Mouse (Mus musculus) hindbrain, embryonic 13.5 days (tissue): ENCODE data around the gene Spryd4. TPM values are rescaled to one million over a fixed set of nuclear protein-coding genes. Genes with fewer than 3 reads are reported as not detected.
"Not testable (repeated sequence)": the region's sequence is repeated elsewhere in the genome, so short reads cannot be mapped to it uniquely, and the experiment has no call there.

Source experiments
- ATAC-seq: fragments of 200-750 bp; cut with Nextera tagmentation; 2 replicates; pipeline ENCODE4 v1.8.0; 2017; ENCODE audit warnings: moderate TSS enrichment; ENCODE audit not compliant: low FRiP score
- H3K27ac ChIP-seq: fragments of 300-500 bp; sonication (generic); 2 replicates; pipeline ENCODE4 v1.5.1; 2015; ENCODE audit warnings: inconsistent platforms, mild to moderate bottlenecking, moderate library complexity
- H3K27me3 ChIP-seq: fragments of 300-500 bp; sonication (generic); 2 replicates; pipeline ENCODE4 v1.6.1; 2015; ENCODE audit warnings: mild to moderate bottlenecking, inconsistent platforms
- H3K36me3 ChIP-seq: fragments of 300-500 bp; sonication (generic); 2 replicates; pipeline ENCODE4 v1.6.1; 2015; ENCODE audit warnings: mild to moderate bottlenecking, inconsistent platforms
- H3K4me1 ChIP-seq: fragments of 300-500 bp; sonication (generic); replicated peaks from 2 replicates; pipeline ENCODE4 v1.6.1; 2015; ENCODE audit warnings: inconsistent platforms
- H3K4me2 ChIP-seq: fragments of 300-500 bp; sonication (generic); 2 replicates; pipeline ENCODE4 v1.6.1; 2015; ENCODE audit warnings: inconsistent platforms, mild to moderate bottlenecking, moderate library complexity
- H3K4me3 ChIP-seq: fragments of 300-500 bp; sonication (generic); 2 replicates; pipeline ENCODE4 v1.5.1; 2015; ENCODE audit warnings: mild to moderate bottlenecking, inconsistent platforms
- H3K9ac ChIP-seq: fragments of 300-500 bp; sonication (generic); 2 replicates; pipeline ENCODE4 v1.6.1; 2015; ENCODE audit warnings: mild to moderate bottlenecking, inconsistent platforms
- H3K9me3 ChIP-seq: fragments of 300-500 bp; sonication (generic); 2 replicates; pipeline ENCODE4 v1.6.1; 2016; ENCODE audit warnings: inconsistent platforms
- WGBS: fragments of 180-500 bp; shearing (Covaris S2); methylation state at CpG from one replicate; pipeline ENCODE4 v1.1.7; 2015; 5-methylcytosine and 5-hydroxymethylcytosine counted together
- polyA plus RNA-seq: library from polyadenylated mRNA; unstranded; fragments of >200 nt; fragmentation: Nextera tagmentation; extraction: Ambion mirVana; gene quantifications from 2 replicates; pipeline ENCODE4 v1.2.1, GENCODE M21; 2015

Spryd4 gene
- polyA plus RNA-seq: 19.6 and 21.7 TPM in 2 replicates

DNA sequence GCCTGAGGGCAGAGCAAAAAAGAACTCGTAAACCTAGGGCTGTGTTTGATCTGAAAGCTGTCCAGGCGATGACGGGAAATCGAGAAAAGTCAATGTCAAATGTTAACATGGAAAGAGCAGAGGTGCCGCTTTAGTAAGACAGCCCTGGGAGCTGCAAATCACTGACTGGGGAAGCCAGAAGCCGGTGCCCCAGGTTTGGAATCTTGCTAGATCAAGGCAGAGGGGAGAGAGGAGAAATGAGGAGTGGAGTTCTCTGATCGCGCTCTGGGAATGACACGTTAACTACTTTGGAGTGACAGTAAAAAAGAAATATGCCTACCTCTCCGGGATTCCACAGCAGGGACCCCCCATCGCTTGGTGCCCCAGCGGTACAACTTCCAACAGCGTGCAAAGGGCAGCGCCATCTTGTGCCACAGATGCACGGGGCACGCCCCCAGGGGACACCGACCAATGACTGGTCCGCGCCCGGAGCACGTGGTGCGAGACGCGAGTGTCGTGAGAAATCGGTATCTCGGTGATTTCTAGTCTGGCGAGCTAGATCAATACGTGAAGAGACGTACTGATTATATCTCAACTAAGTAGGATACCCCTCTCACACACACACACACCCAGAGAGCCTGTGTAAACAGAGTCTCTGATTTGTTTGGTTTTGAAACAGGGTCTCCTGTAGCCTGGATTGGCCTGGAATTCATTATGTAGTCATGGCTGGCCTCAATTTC, at the start of gene Spryd4:
TSS of gene Spryd4 (minus strand) at position 418 of the 719 bp plus-strand sequence.
- WGBS: under 1% methylated on average over 30 of the region's 30 CpGs
- H3K36me3 ChIP-seq: peaks cover 11% of the 10 kb centered on the region
- H3K9me3 ChIP-seq: no peaks in the 10 kb centered on the region
- ATAC-seq: peak; percentile 94
- H3K4me2 ChIP-seq: peak within 1 kb of the TSS; percentile 79
- H3K4me3 ChIP-seq: peak within 1 kb of the TSS; percentile 58
- peaks cover 16% of the 10 kb centered on the region for H3K27me3 ChIP-seq
- H3K9ac ChIP-seq: peak within 1 kb of the TSS; percentile 76
- peak within 1 kb of the TSS; percentile 49; the same call in 1 of the 2 replicates for H3K27ac ChIP-seq
- H3K4me1 ChIP-seq: peaks cover 14% of the 10 kb centered on the region

- 90% methylated on average over 7 of the region's 7 CpGs for WGBS
Measured at GRCm38 (mm10) chr10:128260376-128260775, 48.8 kb upstream of the Spryd4 start.

DNA sequence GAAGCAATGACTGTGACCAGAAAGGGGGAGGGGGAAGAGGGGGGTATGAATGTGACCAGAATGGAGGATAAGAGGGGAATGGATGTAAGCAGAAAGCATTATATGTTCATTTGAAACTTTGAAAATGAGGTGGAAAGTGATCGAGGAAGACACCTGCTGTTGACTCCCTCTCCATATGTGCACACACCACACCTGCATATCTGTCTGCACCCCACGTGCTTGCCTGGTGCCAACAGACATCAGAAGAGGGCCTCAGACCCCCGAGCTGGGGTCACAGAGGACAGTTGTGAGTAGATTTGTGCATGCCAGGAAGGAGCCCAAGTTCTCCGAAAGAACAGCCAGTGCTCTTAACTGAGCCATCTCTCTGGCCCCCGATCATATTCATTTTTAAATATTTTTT, 48.3 kb upstream of the Spryd4 start:
- no peak for ATAC-seq

More at GRCm38 (mm10) chr10:128260376-128260775, 48.8 kb upstream of the Spryd4 start:
- H3K27ac ChIP-seq, H3K4me1 ChIP-seq, H3K4me3 ChIP-seq, H3K27me3 ChIP-seq, H3K9ac ChIP-seq, H3K9me3 ChIP-seq, H3K36me3 ChIP-seq, H3K4me2 ChIP-seq, ATAC-seq: not testable (repeated sequence)

DNA sequence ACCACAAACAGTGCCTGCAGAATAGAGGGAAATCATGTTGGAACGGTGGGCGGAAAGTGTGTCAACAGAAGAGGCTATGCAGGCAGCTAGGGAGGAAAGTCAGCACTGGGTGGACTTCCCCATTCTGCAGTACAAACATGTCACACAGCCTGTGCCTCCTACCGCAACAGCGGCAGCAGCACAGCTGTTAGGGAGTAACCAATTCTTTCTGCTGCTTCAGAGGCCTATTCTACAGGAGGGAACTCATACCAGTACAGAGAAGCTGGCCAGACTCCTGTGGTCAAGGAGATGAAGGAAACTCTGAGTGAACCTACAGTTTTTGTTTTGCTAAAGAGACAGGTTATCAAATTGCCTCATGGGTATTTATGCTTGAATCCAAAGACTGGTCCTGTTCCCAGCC, 47.3 kb upstream of the Spryd4 start:
- Histone ChIP-seq H3K4me1 (no peaks in the 10 kb centered on the region), H3K36me3 (no peaks in the 10 kb centered on the region), H3K4me2 (no peak overlapping the region), H3K4me3 (no peak overlapping the region), H3K27me3 (no peaks in the 10 kb centered on the region), H3K27ac (no peak overlapping the region), H3K9me3 (no peaks in the 10 kb centered on the region), H3K9ac (no peak overlapping the region)
- ATAC-seq: no peak
- WGBS: 78% methylated on average over 4 of the region's 4 CpGs

More for the DNA sequence above, 48.3 kb upstream of the Spryd4 start:
- H3K4me1 ChIP-seq: no peaks in the 10 kb centered on the region
- no peak overlapping the region for H3K27ac ChIP-seq
- H3K9me3 ChIP-seq: no peaks in the 10 kb centered on the region
- 83% methylated on average over 5 of the region's 5 CpGs for WGBS
- no peak overlapping the region for H3K4me2 ChIP-seq
- H3K36me3 ChIP-seq: no peaks in the 10 kb centered on the region
- H3K9ac ChIP-seq: no peak overlapping the region
- no peak overlapping the region for H3K4me3 ChIP-seq
- H3K27me3 ChIP-seq: no peaks in the 10 kb centered on the region

DNA sequence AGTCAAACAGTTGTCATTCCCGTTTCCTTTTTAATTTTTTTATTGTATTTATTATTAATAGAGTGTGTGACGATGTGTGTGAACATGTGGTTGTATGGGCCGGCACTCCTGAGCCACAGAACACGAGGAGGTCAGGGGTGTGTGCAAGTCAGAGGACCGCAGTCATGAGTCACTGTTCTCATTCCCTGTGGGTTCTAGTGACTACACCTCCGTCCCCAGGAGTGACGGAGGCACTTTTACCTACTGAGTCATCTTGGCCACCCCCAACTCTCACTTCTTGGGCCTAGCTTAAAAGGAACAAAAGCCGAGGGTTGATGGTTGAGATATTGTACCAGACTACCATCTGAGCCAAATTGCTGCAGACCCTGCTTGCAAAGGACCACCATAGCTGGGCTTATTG, 44.7 kb upstream of the Spryd4 start:
- no peak for ATAC-seq

DNA sequence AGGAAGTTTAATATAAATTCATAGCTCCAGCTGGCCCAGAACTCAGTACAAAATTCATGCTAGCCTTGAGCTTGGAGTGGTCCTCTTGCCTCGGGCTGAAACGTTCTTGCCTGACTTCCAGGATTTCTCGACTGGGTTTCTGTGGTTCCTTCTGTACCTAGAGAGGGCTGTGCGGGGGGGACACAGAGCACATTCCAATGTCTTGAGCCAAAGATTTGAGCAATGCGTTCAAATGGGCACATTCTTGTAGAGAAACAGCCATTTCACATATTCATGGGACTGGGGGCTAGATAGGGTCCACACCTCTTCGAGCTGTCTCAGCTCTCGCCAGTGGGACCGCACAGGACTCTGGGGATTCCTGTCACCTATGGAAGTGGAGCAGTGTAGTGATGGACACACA, 44.3 kb upstream of the Spryd4 start:
- H3K4me3 ChIP-seq: no peak overlapping the region
- peaks cover 23% of the 10 kb centered on the region for H3K36me3 ChIP-seq
- WGBS: 88% methylated on average over 8 of the region's 8 CpGs
- no peak for ATAC-seq
- no peaks in the 10 kb centered on the region for H3K4me1 ChIP-seq
- H3K4me2 ChIP-seq: no peak overlapping the region
- H3K27ac ChIP-seq: no peak overlapping the region
- no peaks in the 10 kb centered on the region for H3K27me3 ChIP-seq
- no peak overlapping the region for H3K9ac ChIP-seq
- H3K9me3 ChIP-seq: no peaks in the 10 kb centered on the region

More for the DNA sequence above, 44.7 kb upstream of the Spryd4 start:
- no peaks in the 10 kb centered on the region for H3K4me1 ChIP-seq
- H3K9me3 ChIP-seq: no peaks in the 10 kb centered on the region
- H3K36me3 ChIP-seq: peaks cover 19% of the 10 kb centered on the region
- no peak overlapping the region for H3K4me3 ChIP-seq
- no peak overlapping the region for H3K27ac ChIP-seq
- no peaks in the 10 kb centered on the region for H3K27me3 ChIP-seq
- 93% methylated on average over 8 of the region's 8 CpGs for WGBS
- H3K4me2 ChIP-seq: no peak overlapping the region
- H3K9ac ChIP-seq: no peak overlapping the region

DNA sequence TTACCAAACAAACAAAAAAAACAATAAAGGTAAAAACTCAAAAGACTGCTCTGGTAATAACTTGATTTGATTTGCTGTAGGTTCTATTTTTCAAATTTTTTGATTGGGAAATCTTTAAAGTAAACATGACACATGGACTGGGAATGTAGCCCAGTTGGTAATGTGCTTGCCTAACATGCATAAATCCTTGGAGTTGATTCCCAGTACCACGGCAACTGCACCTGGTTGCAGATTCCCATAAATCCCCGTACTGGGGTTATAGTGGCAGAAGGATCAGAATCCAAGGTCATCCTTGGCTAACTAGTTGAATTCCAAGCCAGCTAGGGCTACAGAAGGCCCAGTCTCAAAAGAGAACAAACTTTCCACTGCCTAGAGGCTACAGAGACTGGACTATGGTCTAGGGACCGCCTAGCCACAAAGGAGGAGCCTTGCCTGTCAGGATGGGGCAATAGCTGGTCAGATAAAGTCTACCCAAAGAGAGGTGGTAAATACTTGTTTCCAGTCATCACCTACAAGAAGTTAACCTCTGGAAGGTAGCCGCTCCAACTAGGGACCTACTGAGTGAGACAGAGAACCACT, 42.2 kb upstream of the Spryd4 start, which contains the start of gene Apon:
TSS of gene Apon (plus strand) at position 420 of the 579 bp plus-strand sequence.
- no peak within 1 kb of the TSS for H3K9ac ChIP-seq
- 87% methylated on average over 4 of the region's 4 CpGs for WGBS
- no peak for ATAC-seq
- H3K27me3 ChIP-seq: no peaks in the 10 kb centered on the region
- no peak within 1 kb of the TSS for H3K4me2 ChIP-seq
- H3K4me3 ChIP-seq: no peak within 1 kb of the TSS
- H3K9me3 ChIP-seq: no peaks in the 10 kb centered on the region
- peaks cover 43% of the 10 kb centered on the region for H3K36me3 ChIP-seq
- no peak within 1 kb of the TSS for H3K27ac ChIP-seq
- H3K4me1 ChIP-seq: no peaks in the 10 kb centered on the region

DNA sequence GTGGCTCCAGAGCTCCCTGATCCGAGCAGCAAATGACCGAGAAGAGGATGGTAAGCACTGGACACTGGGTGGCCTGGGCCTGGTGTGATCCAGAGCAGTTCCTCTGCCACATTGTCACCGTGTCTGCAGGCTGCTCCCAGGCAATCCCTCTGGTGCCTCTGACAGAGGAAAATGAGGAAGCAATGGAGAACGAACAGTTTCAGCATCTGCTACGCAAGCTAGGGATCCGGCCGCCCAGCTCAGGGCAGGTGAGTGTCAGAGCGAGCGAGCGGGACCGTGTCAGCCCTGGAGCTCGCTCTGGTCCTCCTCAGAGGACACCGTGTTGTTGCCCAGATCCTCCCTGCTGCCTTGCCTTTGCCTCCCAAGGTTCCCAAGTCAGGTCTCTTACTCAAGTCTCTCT, 39.0 kb upstream of the Spryd4 start:
- H3K36me3 ChIP-seq: peaks cover 75% of the 10 kb centered on the region
- H3K9ac ChIP-seq: no peak overlapping the region
- WGBS: 95% methylated on average over 13 of the region's 13 CpGs

GRCm38 (mm10) chr10:128247020-128247732, 35.6 kb upstream of the Spryd4 start:
- H3K9me3 ChIP-seq: no peaks in the 10 kb centered on the region
- WGBS: 86% methylated on average over 17 of the region's 17 CpGs
- peak overlapping the region; percentile 43; the same call in 1 of the 2 replicates for H3K9ac ChIP-seq
- H3K4me2 ChIP-seq: peak overlapping the region; percentile 15; the same call in 1 of the 2 replicates
- peak overlapping the region; percentile 63 for H3K27ac ChIP-seq
- no peak for ATAC-seq
- H3K27me3 ChIP-seq: no peaks in the 10 kb centered on the region
- no peaks in the 10 kb centered on the region for H3K4me1 ChIP-seq
- peaks cover 90% of the 10 kb centered on the region for H3K36me3 ChIP-seq
- H3K4me3 ChIP-seq: no peak overlapping the region

More for the DNA sequence above, 39.0 kb upstream of the Spryd4 start:
- H3K4me1 ChIP-seq: no peaks in the 10 kb centered on the region
- ATAC-seq: no peak
- no peak overlapping the region for H3K4me2 ChIP-seq
- H3K9me3 ChIP-seq: no peaks in the 10 kb centered on the region
- no peak overlapping the region for H3K4me3 ChIP-seq
- H3K27ac ChIP-seq: no peak overlapping the region
- no peaks in the 10 kb centered on the region for H3K27me3 ChIP-seq

DNA sequence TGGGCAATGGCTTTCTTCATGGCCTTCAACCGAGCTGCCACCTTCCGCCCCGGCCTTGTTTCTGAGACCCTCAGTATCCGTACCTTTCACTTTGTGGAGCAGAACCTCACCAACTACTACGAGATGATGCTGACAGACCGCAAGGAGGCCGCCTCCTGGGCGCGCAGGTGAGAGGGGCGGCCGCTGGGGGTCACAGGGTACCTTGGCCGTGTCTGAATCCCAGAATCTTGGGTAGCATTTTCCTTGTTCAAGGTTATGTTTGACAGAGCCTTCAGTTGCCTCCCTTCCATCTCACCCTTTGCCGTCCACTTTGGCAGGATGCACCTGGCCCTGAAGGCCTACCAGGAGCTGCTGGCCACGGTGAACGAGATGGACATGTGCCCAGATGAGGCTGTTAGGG, 32.5 kb upstream of the Spryd4 start:
- Histone ChIP-seq H3K27ac (no peak overlapping the region), H3K9me3 (no peaks in the 10 kb centered on the region), H3K4me1 (no peaks in the 10 kb centered on the region), H3K36me3 (peaks cover 79% of the 10 kb centered on the region), H3K9ac (no peak overlapping the region), H3K4me2 (no peak overlapping the region), H3K27me3 (no peaks in the 10 kb centered on the region), H3K4me3 (no peak overlapping the region)
- no peak for ATAC-seq
- WGBS: 97% methylated on average over 15 of the region's 15 CpGs

DNA sequence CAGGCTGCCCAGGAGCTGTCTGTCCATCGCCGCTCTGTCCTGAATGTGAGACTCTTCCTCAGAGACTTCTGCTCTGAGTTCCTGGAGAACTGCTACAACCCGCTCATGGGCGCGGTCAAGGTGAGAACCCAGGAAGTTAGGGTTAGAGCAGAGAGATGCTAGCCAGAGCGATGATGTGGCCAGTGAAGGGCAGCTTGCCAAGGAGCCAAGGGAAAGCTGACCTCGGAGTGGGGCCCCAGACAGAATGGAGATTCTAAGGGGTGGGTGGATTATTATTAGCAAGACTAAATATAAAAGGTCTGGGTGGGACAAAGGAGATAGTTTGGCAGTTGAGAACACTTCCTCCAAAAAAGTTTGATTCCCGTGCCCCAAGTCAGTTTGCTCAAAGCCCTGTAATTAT, 31.6 kb upstream of the Spryd4 start:
- Histone ChIP-seq H3K4me3 (no peak overlapping the region), H3K9ac (no peak overlapping the region), H3K36me3 (peaks cover 73% of the 10 kb centered on the region), H3K9me3 (no peaks in the 10 kb centered on the region), H3K27me3 (no peaks in the 10 kb centered on the region), H3K4me2 (no peak overlapping the region), H3K27ac (no peak overlapping the region), H3K4me1 (no peaks in the 10 kb centered on the region)
- ATAC-seq: no peak
- WGBS: 97% methylated on average over 8 of the region's 8 CpGs

- WGBS: 94% methylated on average over 18 of the region's 18 CpGs
- Histone ChIP-seq H3K36me3 (peaks cover 41% of the 10 kb centered on the region), H3K4me1 (0 out of 2 replicates have a peak, but pooled peaks cover 3% of the 10 kb centered on the region), H3K4me2 (no peak overlapping the region), H3K27ac (no peak overlapping the region), H3K4me3 (no peak overlapping the region), H3K27me3 (no peaks in the 10 kb centered on the region), H3K9ac (no peak overlapping the region), H3K9me3 (no peaks in the 10 kb centered on the region)
- no peak for ATAC-seq
Measured at GRCm38 (mm10) chr10:128240131-128240530, 28.5 kb upstream of the Spryd4 start.
